Mouse (Mus musculus) forebrain, embryonic 11.5 days (tissue): ENCODE data around the gene Itga4. TPM values are rescaled to one million over a fixed set of nuclear protein-coding genes. Genes with fewer than 3 reads are reported as not detected.

Experiments
- ATAC-seq: fragments of 200-750 bp; cut with Nextera tagmentation; replicated peaks from 2 replicates; pipeline ENCODE4 v1.8.0; 2017; ENCODE audit warnings: moderate TSS enrichment; ENCODE audit not compliant: low FRiP score
- DNase-seq: peaks from one replicate; pipeline ENCODE4 v3.0.0-alpha.2; 2017; ENCODE audit warnings: low spot score
- H3K27ac ChIP-seq: fragments of 300-500 bp; sonication (generic); 2 replicates; pipeline ENCODE4 v1.5.1; 2014; ENCODE audit warnings: low read depth, low read length
- H3K27me3 ChIP-seq: fragments of 300-500 bp; sonication (generic); 2 replicates; pipeline ENCODE4 v1.6.1; 2014; ENCODE audit warnings: mild to moderate bottlenecking, low read length, mixed read lengths; ENCODE audit not compliant: control insufficient read depth, insufficient read depth
- H3K36me3 ChIP-seq: fragments of 300-500 bp; sonication (generic); 2 replicates; pipeline ENCODE4 v1.6.1; 2014; ENCODE audit warnings: mild to moderate bottlenecking, low read length, moderate library complexity, mixed read lengths; ENCODE audit not compliant: control insufficient read depth, insufficient read depth
- H3K4me1 ChIP-seq: fragments of 300-500 bp; sonication (generic); replicated peaks from 2 replicates; pipeline ENCODE4 v1.6.1; 2014; ENCODE audit warnings: low read length, mixed read lengths; ENCODE audit not compliant: control insufficient read depth, insufficient read depth
- H3K4me2 ChIP-seq: fragments of 300-500 bp; sonication (generic); 2 replicates; pipeline ENCODE4 v1.6.1; 2014; ENCODE audit warnings: low read depth, mild to moderate bottlenecking, low read length, moderate library complexity, mixed read lengths; ENCODE audit not compliant: severe bottlenecking
- H3K4me3 ChIP-seq: fragments of 300-500 bp; sonication (generic); 2 replicates; pipeline ENCODE4 v1.5.1; 2014; ENCODE audit warnings: low read depth, low read length
- H3K9ac ChIP-seq: fragments of 300-500 bp; sonication (generic); 2 replicates; pipeline ENCODE4 v1.6.1; 2014; ENCODE audit warnings: low read length
- H3K9me3 ChIP-seq: fragments of 300-500 bp; sonication (generic); 2 replicates; pipeline ENCODE4 v1.6.1; 2016; ENCODE audit warnings: low read length, mixed read lengths; ENCODE audit not compliant: control insufficient read depth
- WGBS: fragments of 180-500 bp; shearing (Covaris S2); extraction: QIAGEN DNeasy Blood & Tissue Kit; methylation state at CpG from one replicate; pipeline ENCODE4 v1.1.7; 2014; 5-methylcytosine and 5-hydroxymethylcytosine counted together
- polyA plus RNA-seq: library from polyadenylated mRNA; unstranded; fragments of >200 nt; fragmentation: Nextera tagmentation; extraction: Ambion mirVana; gene quantifications from 2 replicates; pipeline ENCODE4 v1.2.1, GENCODE M21; 2014

The Itga4 gene
- polyA plus RNA-seq, 1 experiment from 2014 or later, result 8.8 TPM

GRCm38 (mm10) chr2:79278581-79278980 lies 23.4 kb downstream of the Itga4 start:
- ATAC-seq (no peak), DNase-seq (no peak)
- Histone ChIP-seq H3K27me3 (no peaks in the 10 kb centered on the region), H3K4me2 (no peak overlapping the region), H3K36me3 (no peaks in the 10 kb centered on the region), H3K27ac (no peak overlapping the region), H3K4me3 (no peak overlapping the region), H3K9ac (no peak overlapping the region), H3K9me3 (no peaks in the 10 kb centered on the region), H3K4me1 (no peaks in the 10 kb centered on the region)

GRCm38 (mm10) chr2:79284206-79284605 lies 29.0 kb downstream of the Itga4 start:
- Histone ChIP-seq H3K4me1 (no peaks in the 10 kb centered on the region), H3K36me3 (no peaks in the 10 kb centered on the region), H3K9me3 (no peaks in the 10 kb centered on the region), H3K4me3 (no peak overlapping the region), H3K27ac (no peak overlapping the region), H3K4me2 (no peak overlapping the region), H3K27me3 (no peaks in the 10 kb centered on the region), H3K9ac (no peak overlapping the region)
- DNase-seq (no peak), ATAC-seq (no peak)
- 86% methylated on average over 4 of the region's 4 CpGs for WGBS

DNA sequence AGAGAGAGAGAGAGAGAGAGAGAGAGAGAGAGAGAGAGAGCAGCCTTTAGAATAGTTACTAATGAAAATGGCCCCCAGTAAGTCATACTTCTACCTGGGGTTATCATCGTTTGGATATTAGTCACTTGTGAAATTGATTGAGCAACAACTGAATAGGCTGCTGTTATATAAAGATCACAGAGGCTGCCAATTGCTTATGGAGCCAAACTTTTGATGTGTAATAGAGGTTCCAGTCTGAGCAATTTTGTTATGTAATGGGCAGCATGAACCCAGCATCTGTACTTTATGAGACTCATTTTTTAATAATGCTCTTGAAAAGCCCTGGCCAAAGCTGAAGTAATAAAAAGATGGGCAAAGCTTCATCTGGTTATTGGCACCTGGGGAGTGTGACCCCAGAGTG lies 34.9 kb downstream of the Itga4 start:
- WGBS, result 91% methylated on average over 1 of the region's 1 CpGs
- Histone ChIP-seq H3K9ac (no peak overlapping the region), H3K27ac (no peak overlapping the region), H3K4me3 (no peak overlapping the region), H3K4me2 (no peak overlapping the region), H3K9me3 (no peaks in the 10 kb centered on the region), H3K4me1 (no peaks in the 10 kb centered on the region), H3K27me3 (no peaks in the 10 kb centered on the region), H3K36me3 (no peaks in the 10 kb centered on the region)
- DNase-seq, result no peak
- no peak for ATAC-seq

GRCm38 (mm10) chr2:79291922-79292321 lies 36.7 kb downstream of the Itga4 start:
- 81% methylated on average over 8 of the region's 8 CpGs for WGBS
- Histone ChIP-seq H3K4me1 (no peaks in the 10 kb centered on the region), H3K27ac (no peak overlapping the region), H3K9me3 (no peaks in the 10 kb centered on the region), H3K9ac (no peak overlapping the region), H3K27me3 (no peaks in the 10 kb centered on the region), H3K4me3 (no peak overlapping the region), H3K36me3 (no peaks in the 10 kb centered on the region), H3K4me2 (no peak overlapping the region)
- no peak for DNase-seq
- ATAC-seq, result no peak

- Histone ChIP-seq H3K27ac (no peak overlapping the region), H3K9ac (no peak overlapping the region), H3K27me3 (no peaks in the 10 kb centered on the region), H3K4me1 (no peaks in the 10 kb centered on the region), H3K4me3 (no peak overlapping the region), H3K36me3 (no peaks in the 10 kb centered on the region), H3K9me3 (no peaks in the 10 kb centered on the region), H3K4me2 (no peak overlapping the region)
- DNase-seq, result no peak
- ATAC-seq, result no peak
- 80% methylated on average over 6 of the region's 6 CpGs for WGBS
These were observed 37.2 kb downstream of the Itga4 start for GRCm38 (mm10) chr2:79292431-79292830.

GRCm38 (mm10) chr2:79302398-79302797 lies 47.2 kb downstream of the Itga4 start:
- H3K4me3 ChIP-seq, result no peak overlapping the region
- no peaks in the 10 kb centered on the region for H3K36me3 ChIP-seq
- no peak overlapping the region for H3K9ac ChIP-seq
- no peaks in the 10 kb centered on the region for H3K4me1 ChIP-seq
- H3K4me2 ChIP-seq, result no peak overlapping the region
- no peaks in the 10 kb centered on the region for H3K27me3 ChIP-seq
- ATAC-seq (no peak), DNase-seq (no peak)
- H3K9me3 ChIP-seq, result no peaks in the 10 kb centered on the region
- H3K27ac ChIP-seq, result no peak overlapping the region

DNA sequence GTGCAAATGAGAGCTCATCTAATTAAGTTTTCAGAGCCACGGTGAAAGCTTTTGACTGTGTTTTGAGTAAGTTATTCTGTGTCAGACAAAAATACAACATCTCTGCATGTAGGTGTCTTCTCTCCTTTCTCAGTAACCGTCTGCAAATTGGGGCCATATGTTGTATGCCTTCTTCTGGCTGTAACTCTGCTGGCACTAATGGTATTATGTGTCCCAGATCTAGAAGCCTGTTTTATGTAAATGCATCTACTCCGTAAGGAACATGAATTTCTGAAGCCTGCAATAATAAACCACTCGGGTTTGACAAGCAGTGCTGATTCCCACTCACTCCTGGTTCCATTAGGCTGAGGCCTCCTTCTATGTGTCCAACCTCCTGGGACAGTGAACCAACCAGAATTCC lies 52.3 kb downstream of the Itga4 start:
- ATAC-seq, result no peak
- Histone ChIP-seq H3K9ac (no peak overlapping the region), H3K4me3 (no peak overlapping the region), H3K9me3 (no peaks in the 10 kb centered on the region), H3K36me3 (no peaks in the 10 kb centered on the region), H3K27ac (no peak overlapping the region), H3K4me1 (no peaks in the 10 kb centered on the region), H3K4me2 (no peak overlapping the region), H3K27me3 (no peaks in the 10 kb centered on the region)
- 79% methylated on average over 4 of the region's 4 CpGs for WGBS
- DNase-seq, result no peak

DNA sequence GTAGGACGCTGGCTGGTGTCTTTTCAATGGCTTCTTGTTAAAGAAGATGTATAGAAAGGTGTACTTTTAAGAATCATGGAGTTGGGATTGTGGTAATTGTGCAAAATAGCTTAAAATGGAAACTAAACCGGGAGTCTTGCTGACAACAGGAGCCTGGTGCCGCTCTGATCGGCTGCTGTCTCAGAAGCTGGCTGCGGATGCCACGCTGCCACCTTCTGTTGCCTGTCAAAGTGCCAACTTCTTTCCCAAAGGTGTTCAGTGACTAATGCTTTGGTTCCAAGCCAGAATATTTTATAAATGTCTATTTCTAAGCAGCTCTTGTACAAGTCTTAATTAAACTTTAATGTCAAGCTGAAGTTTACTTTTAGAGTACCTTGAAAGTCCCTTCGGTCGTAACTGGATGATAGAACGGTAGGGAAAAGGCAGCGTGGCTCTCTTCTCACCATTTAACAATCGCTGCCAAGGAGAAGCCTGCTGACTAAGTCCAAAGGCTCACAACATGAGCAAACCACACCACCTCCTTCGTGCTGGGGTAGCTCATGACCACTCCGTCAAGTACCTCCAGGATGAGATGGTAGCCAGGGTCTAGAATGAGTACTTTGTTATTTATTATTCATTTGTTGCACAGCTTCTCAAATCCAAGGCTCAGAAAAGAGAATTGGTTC lies 54.4 kb downstream of the Itga4 start:
- Histone ChIP-seq H3K9me3 (no peaks in the 10 kb centered on the region), H3K9ac (no peak overlapping the region), H3K4me1 (no peaks in the 10 kb centered on the region), H3K4me3 (no peak overlapping the region), H3K4me2 (no peak overlapping the region), H3K27me3 (no peaks in the 10 kb centered on the region), H3K27ac (no peak overlapping the region), H3K36me3 (no peaks in the 10 kb centered on the region)
- DNase-seq (no peak), ATAC-seq (no peak)
- whole genome bisulfite sequencing, result 91% methylated on average over 13 of the region's 13 CpGs

DNA sequence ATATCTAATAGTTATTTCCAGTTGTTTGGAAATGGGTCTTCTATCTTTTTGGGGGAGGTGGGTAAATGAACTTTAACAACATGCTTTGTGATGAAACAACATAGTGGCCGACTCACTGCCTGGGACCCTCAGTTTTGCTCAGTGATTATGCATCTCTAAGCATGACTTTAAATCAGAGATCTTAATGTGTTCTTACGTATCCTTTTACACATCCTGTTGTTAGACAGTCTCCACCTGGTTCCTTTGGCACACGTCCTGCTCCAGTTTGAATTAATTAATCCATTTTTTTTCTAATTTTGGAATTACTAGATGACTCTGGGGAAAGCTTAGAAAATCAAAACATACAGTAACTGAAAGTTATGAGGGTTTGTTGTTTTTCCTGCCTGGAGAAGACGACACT lies 57.3 kb downstream of the Itga4 start:
- Histone ChIP-seq H3K36me3 (no peaks in the 10 kb centered on the region), H3K9me3 (no peaks in the 10 kb centered on the region), H3K27me3 (no peaks in the 10 kb centered on the region), H3K9ac (no peak overlapping the region), H3K4me3 (no peak overlapping the region), H3K27ac (no peak overlapping the region), H3K4me2 (no peak overlapping the region), H3K4me1 (no peaks in the 10 kb centered on the region)
- DNase-seq (no peak), ATAC-seq (no peak)
- WGBS, result 86% methylated on average over 4 of the region's 4 CpGs
